Mouse (Mus musculus) inflammation-experienced regulatory T-cells (primary cell): Measurements from ENCODE around the gene Ntsr1. TPM values are rescaled to one million over a fixed set of nuclear protein-coding genes. Genes with fewer than 3 reads are reported as not detected.

ENCODE experiments used
- polyA plus RNA-seq, 2 experiments: library from polyadenylated mRNA; unstranded; fragments of 100-300 nt; shearing (Covaris generic); gene quantifications; one replicate each; pipeline ENCODE4 v1.2.1; 2017

The Ntsr1 gene
- under 1 TPM; 0.10 to 0.54 TPM for polyA plus RNA-seq

DNA sequence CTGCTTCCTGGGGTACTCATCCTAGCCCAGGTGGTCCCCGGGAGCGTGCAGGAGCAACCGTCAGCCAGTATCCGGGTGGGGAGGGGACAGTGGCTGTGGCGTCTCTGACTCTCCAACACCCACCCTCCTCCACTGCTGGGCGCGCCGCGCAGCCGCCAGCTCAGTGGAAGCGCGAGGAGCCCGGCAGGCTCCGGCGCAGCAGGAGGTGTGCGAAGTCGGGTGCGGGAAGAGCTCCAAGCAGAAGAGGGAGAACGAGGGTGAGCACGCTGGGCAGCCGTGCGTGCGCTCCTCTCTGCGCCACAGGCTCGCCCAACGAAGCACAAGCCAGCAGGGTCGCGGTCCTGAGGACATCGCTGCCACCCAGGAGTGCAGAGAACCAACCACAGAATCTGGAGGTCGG is at the start of gene Ntsr1:
Ntsr1 (plus strand) TSS at position 236 of the 400 bp plus-strand sequence.

GRCm38 (mm10) chr2:180455723-180456698 is 43.8 kb upstream of the Ntsr1 start, which contains the start of gene Slco4a1:
Slco4a1 (plus strand) TSS chr2:180456245.

DNA sequence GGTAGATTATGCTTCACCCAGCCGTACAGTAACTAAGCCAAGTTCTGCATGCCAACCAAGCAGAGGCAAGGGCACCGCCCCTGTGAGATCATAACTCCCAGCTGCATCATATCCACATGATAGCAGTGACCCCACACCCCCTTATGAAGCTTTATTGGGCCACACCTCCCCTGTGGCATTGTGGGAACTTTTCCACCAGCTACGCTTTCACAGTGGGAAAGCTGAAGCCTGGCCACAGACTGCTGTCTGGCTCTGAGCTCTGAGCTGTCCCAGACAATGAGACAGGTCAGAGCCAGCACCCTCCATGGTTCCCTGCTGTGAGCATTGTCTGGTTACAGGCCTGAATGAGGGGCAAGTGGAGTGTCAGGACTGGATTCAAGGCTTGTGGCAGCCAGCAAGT is 81.2 kb downstream of the Ntsr1 start, which contains the start of gene Mrgbp:
Mrgbp (plus strand) TSS at position 303 of the 400 bp plus-strand sequence.

DNA sequence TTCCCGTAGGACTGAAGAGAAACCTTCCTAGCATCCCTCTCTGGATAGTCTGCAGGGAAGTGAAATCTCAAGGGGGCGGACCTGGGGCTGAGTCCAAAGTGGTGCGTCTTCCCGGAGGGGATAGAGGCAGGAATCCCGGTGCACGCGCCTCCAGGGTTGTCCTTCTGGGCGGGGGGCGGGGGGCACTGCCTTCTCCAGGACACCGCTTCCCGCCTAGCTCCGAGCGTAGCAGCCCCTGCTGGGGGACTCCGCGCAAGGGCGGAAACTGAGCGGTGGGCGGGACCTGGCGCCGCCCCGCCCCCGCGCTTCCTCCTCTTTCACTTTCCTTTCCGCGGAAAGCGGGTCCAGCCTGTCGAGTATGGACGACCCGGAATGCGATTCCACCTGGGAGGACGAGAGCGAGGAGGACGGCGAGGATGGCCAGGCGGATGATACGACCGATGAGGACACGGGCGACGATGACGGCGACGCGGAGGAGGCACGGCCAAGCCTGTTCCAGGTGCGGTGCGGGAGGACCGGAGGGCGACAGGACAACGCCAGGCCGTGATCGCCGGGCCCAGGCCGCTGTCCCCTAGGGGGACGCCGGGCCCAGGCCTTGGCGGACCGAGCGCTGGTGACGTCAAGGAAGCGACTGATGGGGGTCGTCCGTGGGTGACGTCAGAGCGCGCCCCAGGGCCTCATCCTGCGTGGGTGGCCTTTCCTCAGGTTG is 89.5 kb downstream of the Ntsr1 start, which contains the start of gene Ogfr:
Ogfr (plus strand) TSS at position 123 of the 709 bp plus-strand sequence.

Other genes starting within 250 kb of the Ntsr1 start
- 100 to 1,000 TPM; 526 to 537 TPM for gene Rps21, start 242.6 kb upstream of the Ntsr1 start, polyA plus RNA-seq
- 10 to 100 TPM; 58.2 to 69.3 TPM for gene Cables2, start 226.5 kb upstream of the Ntsr1 start, polyA plus RNA-seq
- gene Rbbp8nl, start 210.1 kb upstream of the Ntsr1 start, polyA plus RNA-seq: 1 to 10 TPM in 1 of 2 experiments, under 1 TPM in 1; 0.06 to 1.9 TPM
- under 1 TPM in 1 of 2 experiments, not detected in 1; 0.06 TPM for gene Gata5, start 165.3 kb upstream of the Ntsr1 start, polyA plus RNA-seq
- 1 to 10 TPM; 1.6 to 3.7 TPM for gene Slco4a1, start 43.7 kb upstream of the Ntsr1 start, polyA plus RNA-seq
- gene Mrgbp, start 81.3 kb downstream of the Ntsr1 start, polyA plus RNA-seq: 10 to 100 TPM; 47.8 to 60.1 TPM
- 10 to 100 TPM; 67.5 to 71.5 TPM for gene Ogfr, start 89.3 kb downstream of the Ntsr1 start, polyA plus RNA-seq
- 1 to 10 TPM; 1.3 to 2.4 TPM for gene Col9a3, start 97.8 kb downstream of the Ntsr1 start, polyA plus RNA-seq
- gene Tcfl5, start 142.7 kb downstream of the Ntsr1 start, polyA plus RNA-seq: 1 to 10 TPM in 1 of 2 experiments, under 1 TPM in 1; 0.33 to 1.7 TPM
- gene Dido1, start 210.0 kb downstream of the Ntsr1 start, polyA plus RNA-seq: 10 to 100 TPM; 42.4 to 53.5 TPM
- gene Gid8, start 210.1 kb downstream of the Ntsr1 start, polyA plus RNA-seq: 10 to 100 TPM; 35.0 to 42.6 TPM
- gene Slc17a9, start 225.3 kb downstream of the Ntsr1 start, polyA plus RNA-seq: 10 to 100 TPM; 58.6 to 61.1 TPM